Mouse (Mus musculus): Measurements from ENCODE around the gene Eif5b. TPM values are rescaled to one million over a fixed set of nuclear protein-coding genes. Genes with fewer than 3 reads are reported as not detected.
"Not testable (repeated sequence)": the region's sequence is repeated elsewhere in the genome, so short reads cannot be mapped to it uniquely, and the experiment has no call there.

Gene Eif5b
- polyA plus RNA-seq, 1 experiment from 2014 or later, result 19.6 TPM

DNA sequence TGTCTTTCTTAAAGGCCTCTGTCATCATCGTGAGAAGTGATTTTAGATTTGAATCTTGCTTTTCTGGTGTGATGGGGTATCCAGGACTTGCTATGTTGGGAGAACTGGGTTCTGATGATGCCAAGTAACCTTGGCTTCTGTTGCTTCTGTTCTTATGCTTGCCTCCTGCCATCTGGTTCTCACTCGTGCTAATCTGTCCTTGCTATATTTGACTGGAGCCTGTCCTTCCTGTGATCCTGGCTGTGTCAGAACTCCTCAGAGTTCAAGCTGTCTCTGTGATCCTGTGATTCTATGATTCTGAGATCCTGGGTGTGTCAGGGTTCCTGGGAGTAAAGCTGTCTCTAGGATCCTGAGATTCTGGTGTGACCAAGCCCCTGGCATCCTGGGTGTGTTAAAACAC, 64.3 kb downstream of the Eif5b start:
- not testable (repeated sequence) for H3K4me1 ChIP-seq (replicated peaks; ENCODE audit: control insufficient read depth, insufficient read depth, low read length); ATAC-seq (ENCODE audit: low FRiP score); DNase-seq (ENCODE audit: low spot score); H3K27ac ChIP-seq; H3K4me2 ChIP-seq (replicated peaks); H3K9me3 ChIP-seq (ENCODE audit: control insufficient read depth, low read length); H3K27me3 ChIP-seq (ENCODE audit: control insufficient read depth, insufficient read depth, low read length); H3K9ac ChIP-seq; H3K4me3 ChIP-seq (replicated peaks; ENCODE audit: low read length)
- WGBS, result 95% methylated on average over 2 of the region's 2 CpGs
- H3K36me3 ChIP-seq (replicated peaks; ENCODE audit: control insufficient read depth, insufficient read depth), result peaks cover 87% of the 10 kb centered on the region

DNA sequence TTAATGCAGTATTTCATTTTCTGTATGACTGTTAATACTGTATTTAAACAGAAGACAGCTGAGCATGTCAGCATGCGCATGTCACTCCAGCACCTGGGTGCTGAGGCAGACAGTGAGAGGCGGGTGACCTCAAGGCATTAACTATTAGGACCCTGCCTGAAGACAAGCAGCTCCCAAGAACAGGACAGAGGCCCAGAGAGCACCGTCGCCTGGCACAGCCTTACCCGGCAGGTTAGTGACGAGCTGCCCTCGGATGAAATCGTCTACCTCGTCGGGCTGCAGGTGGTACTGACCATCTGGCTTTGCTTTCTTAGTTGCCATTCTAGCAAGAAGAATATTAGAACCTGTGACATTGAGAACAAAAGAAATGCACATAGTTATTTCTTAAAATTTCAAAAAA, 69.5 kb downstream of the Eif5b start:
- WGBS, result 95% methylated on average over 10 of the region's 10 CpGs
- no peak overlapping the region for H3K9ac ChIP-seq
- no peak for ATAC-seq (ENCODE audit: low FRiP score)

DNA sequence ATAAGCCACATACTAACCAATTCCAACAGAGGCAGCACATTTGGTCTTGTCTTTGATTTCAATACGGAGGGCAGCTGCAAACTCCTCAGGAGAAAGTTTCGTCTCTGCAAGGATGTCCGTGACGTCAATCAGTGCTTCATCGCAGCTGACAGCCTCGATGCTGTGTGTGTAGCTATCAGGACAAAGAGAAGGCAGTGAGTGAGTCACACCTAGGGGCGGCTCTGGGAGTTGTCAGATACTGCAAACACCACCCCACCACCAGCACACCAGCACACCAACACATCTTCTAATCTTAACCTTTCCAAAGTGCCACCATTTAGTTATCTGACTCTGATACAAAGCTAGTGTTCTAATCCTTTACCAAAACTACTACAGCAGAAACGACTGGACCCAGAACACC, 73.5 kb downstream of the Eif5b start:
- no peak for ATAC-seq (ENCODE audit: low FRiP score)
- Histone ChIP-seq H3K9ac (no peak overlapping the region), H3K27me3 (ENCODE audit: control insufficient read depth, insufficient read depth, low read length) (no peaks in the 10 kb centered on the region), H3K4me1 (replicated peaks; ENCODE audit: control insufficient read depth, insufficient read depth, low read length) (no peaks in the 10 kb centered on the region), H3K36me3 (replicated peaks; ENCODE audit: control insufficient read depth, insufficient read depth) (peaks cover 80% of the 10 kb centered on the region), H3K4me2 (replicated peaks) (no peak overlapping the region), H3K27ac (no peak overlapping the region), H3K4me3 (replicated peaks; ENCODE audit: low read length) (no peak overlapping the region), H3K9me3 (ENCODE audit: control insufficient read depth, low read length) (no peaks in the 10 kb centered on the region)
- WGBS, result 88% methylated on average over 8 of the region's 8 CpGs
- DNase-seq (ENCODE audit: low spot score), result no peak

More for the DNA sequence above, 69.5 kb downstream of the Eif5b start:
- H3K4me2 ChIP-seq (replicated peaks), result no peak overlapping the region
- no peak overlapping the region for H3K4me3 ChIP-seq (replicated peaks; ENCODE audit: low read length)
- no peaks in the 10 kb centered on the region for H3K9me3 ChIP-seq (ENCODE audit: control insufficient read depth, low read length)
- H3K36me3 ChIP-seq (replicated peaks; ENCODE audit: control insufficient read depth, insufficient read depth), result peaks cover 84% of the 10 kb centered on the region
- H3K27ac ChIP-seq, result no peak overlapping the region
- no peaks in the 10 kb centered on the region for H3K4me1 ChIP-seq (replicated peaks; ENCODE audit: control insufficient read depth, insufficient read depth, low read length)
- DNase-seq (ENCODE audit: low spot score), result no peak
- H3K27me3 ChIP-seq (ENCODE audit: control insufficient read depth, insufficient read depth, low read length), result no peaks in the 10 kb centered on the region

DNA sequence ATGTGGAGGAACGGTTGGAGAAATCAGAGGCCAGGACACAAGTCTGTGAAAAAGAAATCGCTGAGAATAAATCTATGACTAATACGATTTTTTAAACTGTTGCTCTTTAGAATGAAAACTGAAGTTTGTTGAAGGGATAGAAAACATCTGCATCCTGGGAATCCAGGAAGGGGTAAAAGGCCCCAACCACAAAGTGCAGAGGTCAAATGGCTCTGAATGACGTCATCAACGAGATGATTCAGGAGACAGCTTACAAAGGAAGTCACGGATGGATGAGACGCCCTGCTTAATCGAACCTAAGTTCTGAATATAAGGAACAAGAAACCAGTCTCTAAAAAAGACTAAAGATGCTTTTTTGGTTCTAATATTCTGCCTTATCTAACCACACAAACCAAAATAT, 83.5 kb downstream of the Eif5b start:
- WGBS, result 74% methylated on average over 8 of the region's 8 CpGs
- DNase-seq (ENCODE audit: low spot score) (no peak), ATAC-seq (ENCODE audit: low FRiP score) (no peak)
- Histone ChIP-seq H3K4me3 (replicated peaks; ENCODE audit: low read length) (no peak overlapping the region), H3K27me3 (ENCODE audit: control insufficient read depth, insufficient read depth, low read length) (no peaks in the 10 kb centered on the region), H3K9me3 (ENCODE audit: control insufficient read depth, low read length) (no peaks in the 10 kb centered on the region), H3K36me3 (replicated peaks; ENCODE audit: control insufficient read depth, insufficient read depth) (peaks cover 64% of the 10 kb centered on the region), H3K27ac (no peak overlapping the region), H3K9ac (no peak overlapping the region), H3K4me2 (replicated peaks) (no peak overlapping the region), H3K4me1 (replicated peaks; ENCODE audit: control insufficient read depth, insufficient read depth, low read length) (no peaks in the 10 kb centered on the region)

DNA sequence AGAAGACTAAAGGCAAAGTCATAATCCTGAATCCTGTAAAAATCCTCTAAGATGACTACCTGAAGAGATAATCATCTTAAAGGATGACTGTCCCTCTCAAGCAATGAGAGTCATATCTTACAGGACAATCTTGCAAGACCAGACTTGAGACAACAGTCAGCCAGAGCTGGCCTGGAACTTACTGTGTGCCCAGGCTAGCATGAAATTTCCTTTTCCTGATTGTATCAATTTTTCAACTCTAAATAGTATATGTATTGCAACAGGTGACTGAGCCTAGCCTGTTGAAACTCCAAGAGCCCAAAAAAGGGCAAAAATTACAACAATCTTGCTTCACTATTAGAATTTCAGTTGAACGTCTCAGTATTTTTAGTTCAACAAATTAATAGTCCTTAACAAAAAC, 105.4 kb downstream of the Eif5b start:
- DNase-seq (ENCODE audit: low spot score), result no peak
- WGBS, result 93% methylated on average over 1 of the region's 1 CpGs

DNA sequence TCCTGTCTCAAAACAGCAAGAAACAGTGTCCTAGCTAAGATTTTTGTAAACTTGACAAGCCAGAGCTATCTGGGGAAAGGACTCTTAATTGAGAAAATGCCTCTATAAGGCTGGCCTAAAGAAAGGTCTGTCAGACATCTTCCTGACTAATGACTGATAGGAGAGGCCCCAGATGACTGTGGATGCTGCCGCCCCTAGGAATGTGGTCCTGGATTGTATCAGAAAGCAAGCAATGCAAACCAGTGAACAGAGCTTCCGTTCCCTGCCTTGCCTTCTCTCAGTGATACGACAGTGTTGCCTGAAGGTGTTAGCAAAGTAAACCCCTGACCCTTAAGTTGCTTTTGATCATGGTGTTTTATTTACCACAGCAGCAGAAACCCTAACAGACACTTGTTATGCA, 106.0 kb downstream of the Eif5b start:
- H3K9me3 ChIP-seq (ENCODE audit: control insufficient read depth, low read length), result no peaks in the 10 kb centered on the region
- H3K36me3 ChIP-seq (replicated peaks; ENCODE audit: control insufficient read depth, insufficient read depth), result peaks cover 32% of the 10 kb centered on the region
- DNase-seq (ENCODE audit: low spot score) (no peak), ATAC-seq (ENCODE audit: low FRiP score) (no peak)
- H3K4me3 ChIP-seq (replicated peaks; ENCODE audit: low read length), result no peak overlapping the region
- no peak overlapping the region for H3K27ac ChIP-seq
- no peaks in the 10 kb centered on the region for H3K27me3 ChIP-seq (ENCODE audit: control insufficient read depth, insufficient read depth, low read length)
- H3K4me1 ChIP-seq (replicated peaks; ENCODE audit: control insufficient read depth, insufficient read depth, low read length), result no peaks in the 10 kb centered on the region
- H3K9ac ChIP-seq, result no peak overlapping the region
- 79% methylated on average over 3 of the region's 3 CpGs for WGBS
- H3K4me2 ChIP-seq (replicated peaks), result no peak overlapping the region

More for the DNA sequence above, 105.4 kb downstream of the Eif5b start:
- Histone ChIP-seq H3K27ac (no peak overlapping the region), H3K9ac (no peak overlapping the region), H3K9me3 (ENCODE audit: control insufficient read depth, low read length) (no peaks in the 10 kb centered on the region), H3K36me3 (replicated peaks; ENCODE audit: control insufficient read depth, insufficient read depth) (peaks cover 36% of the 10 kb centered on the region), H3K4me2 (replicated peaks) (no peak overlapping the region), H3K4me1 (replicated peaks; ENCODE audit: control insufficient read depth, insufficient read depth, low read length) (no peaks in the 10 kb centered on the region), H3K4me3 (replicated peaks; ENCODE audit: low read length) (no peak overlapping the region), H3K27me3 (ENCODE audit: control insufficient read depth, insufficient read depth, low read length) (no peaks in the 10 kb centered on the region)
- ATAC-seq (ENCODE audit: low FRiP score), result no peak

Other genes starting within 250 kb of the Eif5b start
- gene Tsga10, start 131.6 kb upstream of the Eif5b start, polyA plus RNA-seq (2014; fragmentation: Nextera tagmentation; extraction: Ambion mirVana), result 14.4 and 14.9 TPM in 2 replicates
- gene Lipt1, start 126.3 kb upstream of the Eif5b start, polyA plus RNA-seq (2014; fragmentation: Nextera tagmentation; extraction: Ambion mirVana), result 7.9 and 9.0 TPM in 2 replicates
- 12.5 and 13.7 TPM in 2 replicates for gene Mitd1, start 107.6 kb upstream of the Eif5b start, polyA plus RNA-seq (2014; fragmentation: Nextera tagmentation; extraction: Ambion mirVana)
- gene Mrpl30, start 107.5 kb upstream of the Eif5b start, polyA plus RNA-seq (2014; fragmentation: Nextera tagmentation; extraction: Ambion mirVana), result 259 and 310 TPM in 2 replicates
- not detected in 2 replicates for gene Lyg2, start 81.5 kb upstream of the Eif5b start, polyA plus RNA-seq (2014; fragmentation: Nextera tagmentation; extraction: Ambion mirVana)
- gene Lyg1, start 40.3 kb upstream of the Eif5b start, polyA plus RNA-seq (2014; fragmentation: Nextera tagmentation; extraction: Ambion mirVana), result not detected in 2 replicates
- 129 and 144 TPM in 2 replicates for gene Txndc9, start 117 bp upstream of the Eif5b start, polyA plus RNA-seq (2014; fragmentation: Nextera tagmentation; extraction: Ambion mirVana)
- 31.1 and 32.6 TPM in 2 replicates for gene Rev1, start 131.8 kb downstream of the Eif5b start, polyA plus RNA-seq (2014; fragmentation: Nextera tagmentation; extraction: Ambion mirVana)